In genomic region chr1:92137136-92137848, GRCm38 (mm10) we compare ENCODE assay signal across 10 mouse cellular contexts. TPM values are rescaled to one million over a fixed set of nuclear protein-coding genes. Genes with fewer than 3 reads are reported as not detected.
DNase-seq lines count a peak whose midpoint lies in the region; ATAC-seq lines count a peak whose summit lies in the region.
"Had no signal": no experiment of that assay in that cellular context is flagged by ENCODE, and none has a peak within 500 bp of the region (broad histone marks: within the 10 kb centered on the region; RNA-seq: fewer than 3 reads in every experiment).

No protein-coding gene starts in this region.

- DNase-seq in midbrain, embryonic 10.5 days (ENCODE audit: low spot score) = no peak
- peak; percentile 63 to 70 for DNase-seq in cerebellum, adult 18-20 months
- peak; percentile 80 to 83 for DNase-seq in heart, adult 9 months (ENCODE audit: low spot score in 2 of 2)
- DNase-seq in kidney, postnatal 10 days = peak; percentile 90
- DNase-seq in spleen, postnatal 14 days (ENCODE audit: low spot score in 2 of 2) = no peak
- DNase-seq in B cell, adult 2 months = no peak

- H3K36me3 ChIP-seq in midbrain, embryonic 13.5 days = peaks cover 8% of the 10 kb centered on the region; the same call in 1 of the 2 replicates
- H3K36me3 ChIP-seq in midbrain, embryonic 10.5 days = peaks cover 32% of the 10 kb centered on the region

- no peak overlapping the region for H3K4me2 ChIP-seq in midbrain, embryonic 13.5 days (replicated peaks)

- ATAC-seq in midbrain, embryonic 13.5 days = no peak
- ATAC-seq in inflammation-experienced regulatory T-cells, adult 6 months = no peak
- ATAC-seq: Patski had no signal

- H3K27me3 ChIP-seq in midbrain, embryonic 13.5 days = no peaks in the 10 kb centered on the region
- H3K27me3 ChIP-seq in midbrain, embryonic 10.5 days (ENCODE audit: low read depth, poor library complexity, severe bottlenecking) = no peaks in the 10 kb centered on the region
- H3K27me3 ChIP-seq: Patski had no signal

- H3K9ac ChIP-seq in midbrain, embryonic 13.5 days (replicated peaks) = no peak overlapping the region

- WGBS in midbrain, embryonic 13.5 days = 81% methylated on average over 2 of the region's 2 CpGs
- WGBS in midbrain, embryonic 10.5 days = 89% methylated on average over 2 of the region's 2 CpGs

- H3K4me1 ChIP-seq in midbrain, embryonic 13.5 days (replicated peaks) = peaks cover 22% of the 10 kb centered on the region; the same call in 1 of the 2 replicates
- peaks cover 8% of the 10 kb centered on the region; the same call in 1 of the 2 replicates for H3K4me1 ChIP-seq in midbrain, embryonic 10.5 days

- no peak overlapping the region for H3K4me3 ChIP-seq in midbrain, embryonic 13.5 days (replicated peaks)
- H3K4me3 ChIP-seq in midbrain, embryonic 10.5 days = no peak overlapping the region
- H3K4me3 ChIP-seq: erythroblast, embryonic 14.5 days had no signal

- H3K9me3 ChIP-seq in midbrain, embryonic 13.5 days = no peaks in the 10 kb centered on the region
- no peaks in the 10 kb centered on the region for H3K9me3 ChIP-seq in midbrain, embryonic 10.5 days (replicated peaks)

- H3K27ac ChIP-seq in midbrain, embryonic 13.5 days = peak overlapping the region; percentile 33; the same call in 1 of the 2 replicates
- no peak overlapping the region for H3K27ac ChIP-seq in midbrain, embryonic 10.5 days (replicated peaks)

RNA-seq across cellular contexts. Expression of gene Hdac4, which starts 58.2 kb away (rescaled TPM):
- 24.3 and 25.6 TPM in 2 replicates for polyA plus RNA-seq in midbrain, embryonic 13.5 days (2015; fragmentation: Nextera tagmentation; extraction: Ambion mirVana)
- 20.1 and 22.3 TPM in 2 replicates for polyA plus RNA-seq in midbrain, embryonic 10.5 days (2016; fragmentation: Nextera tagmentation; extraction: Ambion mirVana)
- polyA plus RNA-seq in inflammation-experienced regulatory T-cells, adult 6 months (2017; shearing (Covaris generic)) = 10 to 100 TPM; 42.9 to 75.8 (median 72.7) TPM

Comparison
In these comparisons a context has a peak if more than half of its experiments do, and no peak if none do; other contexts are left out.
1. DNase-seq: peak in cerebellum, adult 18-20 months (2 of 2), heart, adult 9 months (2 of 2) and kidney, postnatal 10 days (single experiment); none in midbrain, embryonic 10.5 days (single experiment), spleen, postnatal 14 days (0 of 2) and B cell, adult 2 months (0 of 2).